Mouse (Mus musculus) hindbrain, embryonic 16.5 days (tissue): ENCODE measurements around the gene Nemf. TPM values are rescaled to one million over a fixed set of nuclear protein-coding genes. Genes with fewer than 3 reads are reported as not detected.
A peak's percentile ranks its signal among the peaks of the same experiment; 100 is the strongest.
"Not testable (repeated sequence)": the region's sequence is repeated elsewhere in the genome, so short reads cannot be mapped to it uniquely, and the experiment has no call there.

Source experiments
- ATAC-seq: fragments of 200-750 bp; cut with Nextera tagmentation; 2 replicates; pipeline ENCODE4 v1.8.0; 2017; ENCODE audit warnings: moderate TSS enrichment, moderate library complexity
- H3K27ac ChIP-seq: fragments of 300-500 bp; sonication (generic); 2 replicates; pipeline ENCODE4 v1.5.1; 2014; ENCODE audit warnings: low read depth, mild to moderate bottlenecking, control low read depth, low read length, moderate library complexity
- H3K27me3 ChIP-seq: fragments of 300-500 bp; sonication (generic); replicated peaks from 2 replicates; pipeline ENCODE4 v1.6.1; 2014; ENCODE audit warnings: low read length; ENCODE audit not compliant: control insufficient read depth, insufficient read depth
- H3K36me3 ChIP-seq: fragments of 300-500 bp; sonication (generic); 2 replicates; pipeline ENCODE4 v1.6.1; 2014; ENCODE audit warnings: mild to moderate bottlenecking, low read length, moderate library complexity, mixed read lengths; ENCODE audit not compliant: control insufficient read depth, insufficient read depth
- H3K4me1 ChIP-seq: fragments of 300-500 bp; sonication (generic); 2 replicates; pipeline ENCODE4 v1.6.1; 2014; ENCODE audit warnings: low read depth, low read length; ENCODE audit not compliant: control insufficient read depth, insufficient read depth
- H3K4me2 ChIP-seq: fragments of 300-500 bp; sonication (generic); 2 replicates; pipeline ENCODE4 v1.6.1; 2014; ENCODE audit warnings: mild to moderate bottlenecking, low read length, control low read depth, moderate library complexity
- H3K4me3 ChIP-seq: fragments of 300-500 bp; sonication (generic); 2 replicates; pipeline ENCODE4 v1.5.1; 2014; ENCODE audit warnings: mild to moderate bottlenecking, low read length, control low read depth, moderate library complexity
- H3K9ac ChIP-seq: fragments of 300-500 bp; sonication (generic); 2 replicates; pipeline ENCODE4 v1.6.1; 2014; ENCODE audit warnings: low read depth, mild to moderate bottlenecking, control low read depth, low read length, moderate library complexity
- H3K9me3 ChIP-seq: fragments of 300-500 bp; sonication (generic); 2 replicates; pipeline ENCODE4 v1.6.1; 2014; ENCODE audit warnings: mild to moderate bottlenecking, low read length, moderate library complexity; ENCODE audit not compliant: control insufficient read depth
- WGBS: fragments of 180-500 bp; shearing (Covaris S2); extraction: QIAGEN DNeasy Blood & Tissue Kit; methylation state at CpG from one replicate; pipeline ENCODE4 v1.1.7; 2014; 5-methylcytosine and 5-hydroxymethylcytosine counted together
- polyA plus RNA-seq: library from polyadenylated mRNA; unstranded; fragments of >200 nt; fragmentation: Nextera tagmentation; extraction: Ambion mirVana; gene quantifications from 2 replicates; pipeline ENCODE4 v1.2.1, GENCODE M21; 2015

Gene Nemf
- polyA plus RNA-seq, 1 experiment from 2014 or later = 85.0 TPM

- no peak for ATAC-seq
- Histone ChIP-seq H3K9me3 (no peaks in the 10 kb centered on the region), H3K27ac (no peak overlapping the region)
Observed at GRCm38 (mm10) chr12:69365757-69366156, 8.8 kb upstream of the Nemf start.

GRCm38 (mm10) chr12:69363899-69364762 lies 7.2 kb upstream of the Nemf start:
- Histone ChIP-seq H3K4me2 (peak overlapping the region; percentile 89), H3K4me3 (peak overlapping the region; percentile 55), H3K9me3 (no peaks in the 10 kb centered on the region), H3K9ac (peak overlapping the region; percentile 70), H3K4me1 (peaks cover 5% of the 10 kb centered on the region), H3K27me3 (no peaks in the 10 kb centered on the region), H3K27ac (peak overlapping the region; percentile 37; the same call in 1 of the 2 replicates), H3K36me3 (no peaks in the 10 kb centered on the region)
- no peak for ATAC-seq
- WGBS = 4% methylated on average over 32 of the region's 32 CpGs

More at GRCm38 (mm10) chr12:69365757-69366156, 8.8 kb upstream of the Nemf start:
- WGBS = 80% methylated on average over 7 of the region's 7 CpGs
- Histone ChIP-seq H3K9ac (no peak overlapping the region), H3K27me3 (no peaks in the 10 kb centered on the region), H3K4me3 (no peak overlapping the region), H3K36me3 (no peaks in the 10 kb centered on the region), H3K4me1 (peaks cover 5% of the 10 kb centered on the region), H3K4me2 (no peak overlapping the region)

- not testable (repeated sequence) for H3K36me3 ChIP-seq, ATAC-seq, H3K27me3 ChIP-seq, H3K9ac ChIP-seq, H3K4me2 ChIP-seq, H3K4me3 ChIP-seq, H3K9me3 ChIP-seq, H3K27ac ChIP-seq, H3K4me1 ChIP-seq
- 95% methylated on average over 7 of the region's 7 CpGs for WGBS
Observed at GRCm38 (mm10) chr12:69363110-69363509, 6.1 kb upstream of the Nemf start.

- Histone ChIP-seq H3K4me1 (peaks cover 5% of the 10 kb centered on the region), H3K27ac (no peak overlapping the region), H3K36me3 (no peaks in the 10 kb centered on the region), H3K9me3 (no peaks in the 10 kb centered on the region), H3K9ac (no peak overlapping the region), H3K4me3 (no peak overlapping the region), H3K27me3 (no peaks in the 10 kb centered on the region), H3K4me2 (peak overlapping the region; percentile 71)
- WGBS = 46% methylated on average over 4 of the region's 4 CpGs
- no peak for ATAC-seq
Observed at GRCm38 (mm10) chr12:69362388-69362787, 5.4 kb upstream of the Nemf start.

- 6% methylated on average over 10 of the region's 10 CpGs for WGBS
- no peaks in the 10 kb centered on the region for H3K9me3 ChIP-seq
- H3K27ac ChIP-seq = peak overlapping the region; percentile 76
- H3K36me3 ChIP-seq = no peaks in the 10 kb centered on the region
- H3K4me3 ChIP-seq = peak overlapping the region; percentile 52
- peak overlapping the region; percentile 68 for H3K9ac ChIP-seq
- H3K27me3 ChIP-seq = no peaks in the 10 kb centered on the region
- H3K4me2 ChIP-seq = peak overlapping the region; percentile 71
- H3K4me1 ChIP-seq = peaks cover 5% of the 10 kb centered on the region
- no peak for ATAC-seq
Observed at GRCm38 (mm10) chr12:69361919-69362318, 5.0 kb upstream of the Nemf start.

GRCm38 (mm10) chr12:69360997-69361899 lies 4.3 kb upstream of the Nemf start:
- peak overlapping the region; percentile 76 for H3K27ac ChIP-seq
- ATAC-seq = peak; percentile 97
- H3K4me3 ChIP-seq = peak overlapping the region; percentile 52
- under 1% methylated on average over 35 of the region's 50 CpGs for WGBS
- peak overlapping the region; percentile 71 for H3K4me2 ChIP-seq
- H3K9me3 ChIP-seq, H3K27me3 ChIP-seq, H3K36me3 ChIP-seq, H3K4me1 ChIP-seq: not testable (repeated sequence)
- peak overlapping the region; percentile 68 for H3K9ac ChIP-seq

GRCm38 (mm10) chr12:69360655-69360996 lies 3.7 kb upstream of the Nemf start:
- ATAC-seq = no peak
- Histone ChIP-seq H3K36me3 (no peaks in the 10 kb centered on the region), H3K9ac (no peak overlapping the region), H3K27ac (no peak overlapping the region), H3K4me3 (no peak overlapping the region), H3K4me1 (peaks cover 11% of the 10 kb centered on the region), H3K27me3 (no peaks in the 10 kb centered on the region), H3K4me2 (no peak overlapping the region), H3K9me3 (no peaks in the 10 kb centered on the region)
- whole genome bisulfite sequencing = 15% methylated on average over 5 of the region's 5 CpGs

- Histone ChIP-seq H3K27ac (no peak overlapping the region), H3K9ac (peak overlapping the region; percentile 40; the same call in 1 of the 2 replicates), H3K4me1 (peaks cover 9% of the 10 kb centered on the region), H3K4me3 (peak overlapping the region; percentile 74), H3K27me3 (no peaks in the 10 kb centered on the region), H3K9me3 (no peaks in the 10 kb centered on the region), H3K36me3 (peaks cover 6% of the 10 kb centered on the region; the same call in 1 of the 2 replicates), H3K4me2 (peak overlapping the region; percentile 56)
- ATAC-seq = no peak
- WGBS = 7% methylated on average over 13 of the region's 13 CpGs
Observed at GRCm38 (mm10) chr12:69357300-69357646, 308 bp upstream of the Nemf start.

- Histone ChIP-seq H3K27ac (no peak overlapping the region), H3K4me1 (peaks cover 7% of the 10 kb centered on the region), H3K27me3 (no peaks in the 10 kb centered on the region), H3K9ac (no peak overlapping the region), H3K9me3 (no peaks in the 10 kb centered on the region), H3K4me3 (no peak overlapping the region), H3K4me2 (no peak overlapping the region), H3K36me3 (peaks cover 16% of the 10 kb centered on the region)
- no peak for ATAC-seq
- 91% methylated on average over 1 of the region's 1 CpGs for WGBS
Observed at GRCm38 (mm10) chr12:69351685-69352084, 5.3 kb downstream of the Nemf start.
